Mouse (Mus musculus) cortical plate, adult 2 months (tissue): ENCODE results near the gene Irak3.

Source experiments
- CTCF ChIP-seq: fragments of 200-500 bp; IDR thresholded peaks from 2 replicates; pipeline ENCODE4 v1.5.1; 2011; ENCODE audit warnings: mild to moderate bottlenecking, control low read depth, low read length; ENCODE audit not compliant: insufficient read depth; ENCODE audit errors: extremely low read depth
- POLR2A ChIP-seq: fragments of 200-500 bp; IDR thresholded peaks from 2 replicates; pipeline ENCODE4 v1.6.1; 2011; ENCODE audit warnings: mild to moderate bottlenecking, low read length, control low read depth; ENCODE audit not compliant: insufficient read depth; ENCODE audit errors: extremely low read depth

- no peak for TF ChIP-seq CTCF
- no peak for TF ChIP-seq POLR2A
Measured at GRCm38 (mm10) chr10:120210096-120210495, 8.2 kb upstream of the Irak3 start.
